Mouse (Mus musculus) myocyte (in vitro differentiated cells): ENCODE data around the gene 2700097O09Rik.

ENCODE experiments used
- CEBPB ChIP-seq: IDR thresholded peaks from 2 replicates; pipeline ENCODE4 v1.6.1; 2011; ENCODE audit warnings: mild to moderate bottlenecking, moderate library complexity; ENCODE audit not compliant: poor library complexity, insufficient read depth, severe bottlenecking
- E2F4 ChIP-seq: IDR thresholded peaks from one replicate; pipeline ENCODE4 v1.6.1; 2011; ENCODE audit warnings: mild to moderate bottlenecking, control low read depth, moderate library complexity; ENCODE audit not compliant: insufficient read depth
- MAX ChIP-seq: IDR thresholded peaks from one replicate; pipeline ENCODE4 v1.6.1; 2011; ENCODE audit warnings: low read depth, mild to moderate bottlenecking, control low read depth
- MYOD1 ChIP-seq, 3 experiments: IDR thresholded peaks; one replicate each; pipeline ENCODE4 v1.6.1; 2011; ENCODE audit warnings: control low read depth in 2 of 3, low read depth in 2 of 3, mild to moderate bottlenecking in 2 of 3, moderate library complexity in 1 of 3; ENCODE audit not compliant: insufficient read length in 2 of 3, control insufficient read depth in 1 of 3
- POLR2A ChIP-seq: IDR thresholded peaks from one replicate; pipeline ENCODE4 v1.6.1; 2011; ENCODE audit warnings: low read depth, mild to moderate bottlenecking, control low read depth, moderate library complexity; ENCODE audit not compliant: insufficient read length
- POLR2AphosphoS2 ChIP-seq: IDR thresholded peaks from one replicate; pipeline ENCODE4 v1.6.1; 2011; ENCODE audit warnings: low read depth, control low read depth; ENCODE audit not compliant: insufficient read length
- REST ChIP-seq: IDR thresholded peaks from one replicate; pipeline ENCODE4 v1.6.1; 2011; ENCODE audit warnings: mild to moderate bottlenecking, control low read depth, moderate library complexity; ENCODE audit not compliant: insufficient read depth, insufficient read length
- SRF ChIP-seq: IDR thresholded peaks from one replicate; pipeline ENCODE4 v1.6.1; 2011; ENCODE audit warnings: low read depth; ENCODE audit not compliant: control insufficient read depth, insufficient read length
- TCF12 ChIP-seq: IDR thresholded peaks from one replicate; pipeline ENCODE4 v1.6.1; 2011; ENCODE audit warnings: mild to moderate bottlenecking, control low read depth; ENCODE audit not compliant: poor library complexity, insufficient read depth, severe bottlenecking
- USF1 ChIP-seq: IDR thresholded peaks from one replicate; pipeline ENCODE4 v1.6.1; 2011; ENCODE audit warnings: low read depth, mild to moderate bottlenecking, control low read depth, moderate library complexity

- TF ChIP-seq POLR2A (no peak), MYOD1 (IDR thresholded peaks at IDR 0.05; ENCODE audit: control insufficient read depth in 1 of 3, insufficient read length in 2 of 3, low read depth in 2 of 3) (no peak), MAX (no peak), E2F4 (no peak), CEBPB (no peak), USF1 (no peak), TCF12 (no peak), POLR2AphosphoS2 (no peak), SRF (no peak), REST (no peak)
Measured at GRCm38 (mm10) chr12:55056703-55057102, 23.2 kb downstream of the 2700097O09Rik start.
